Mouse (Mus musculus) cerebellum, adult 11-12 months (tissue): Measurements from ENCODE around the gene Racgap1.

ENCODE experiments used
- DNase-seq: peaks from one replicate; pipeline ENCODE4 v3.0.0; 2022

Gene Racgap1

DNA sequence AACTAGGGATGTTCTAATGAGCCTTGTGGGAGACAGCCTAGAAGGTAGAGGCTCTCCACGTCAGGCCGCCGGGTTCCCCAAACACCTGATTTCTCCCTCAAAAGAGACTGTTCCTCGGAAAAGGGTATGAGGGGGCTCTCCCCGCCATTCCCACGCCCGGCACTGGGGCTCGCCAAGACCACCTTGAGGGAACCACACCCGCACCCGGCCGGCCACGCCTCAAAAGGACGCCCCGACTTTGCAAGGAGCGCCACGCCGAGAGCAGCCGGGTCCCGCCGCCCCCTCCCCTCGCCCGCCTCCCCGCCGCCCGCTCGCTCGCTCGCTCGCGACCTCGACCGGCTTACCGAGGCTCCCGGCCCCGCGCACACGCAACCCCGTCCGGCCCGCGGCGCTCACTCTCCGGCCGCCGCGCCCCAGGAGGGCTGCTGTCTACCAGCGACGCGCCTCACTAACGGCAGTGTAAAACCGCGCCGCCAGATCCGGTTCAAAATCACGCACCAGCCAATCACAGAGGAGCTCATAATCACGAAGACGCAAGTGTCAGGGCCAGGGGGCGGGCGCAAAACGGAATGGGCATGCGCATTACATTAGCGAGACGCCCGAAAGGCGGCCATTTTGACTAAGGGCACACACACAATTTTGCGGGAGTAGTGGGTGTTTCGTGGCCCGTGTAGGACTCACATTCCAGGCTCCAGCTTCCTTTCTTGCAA lies at the start of gene Racgap1:
Gene Racgap1, minus strand, starts transcription at position 494 of the 710 bp plus-strand sequence.
- peak; percentile 95 for DNase-seq

DNA sequence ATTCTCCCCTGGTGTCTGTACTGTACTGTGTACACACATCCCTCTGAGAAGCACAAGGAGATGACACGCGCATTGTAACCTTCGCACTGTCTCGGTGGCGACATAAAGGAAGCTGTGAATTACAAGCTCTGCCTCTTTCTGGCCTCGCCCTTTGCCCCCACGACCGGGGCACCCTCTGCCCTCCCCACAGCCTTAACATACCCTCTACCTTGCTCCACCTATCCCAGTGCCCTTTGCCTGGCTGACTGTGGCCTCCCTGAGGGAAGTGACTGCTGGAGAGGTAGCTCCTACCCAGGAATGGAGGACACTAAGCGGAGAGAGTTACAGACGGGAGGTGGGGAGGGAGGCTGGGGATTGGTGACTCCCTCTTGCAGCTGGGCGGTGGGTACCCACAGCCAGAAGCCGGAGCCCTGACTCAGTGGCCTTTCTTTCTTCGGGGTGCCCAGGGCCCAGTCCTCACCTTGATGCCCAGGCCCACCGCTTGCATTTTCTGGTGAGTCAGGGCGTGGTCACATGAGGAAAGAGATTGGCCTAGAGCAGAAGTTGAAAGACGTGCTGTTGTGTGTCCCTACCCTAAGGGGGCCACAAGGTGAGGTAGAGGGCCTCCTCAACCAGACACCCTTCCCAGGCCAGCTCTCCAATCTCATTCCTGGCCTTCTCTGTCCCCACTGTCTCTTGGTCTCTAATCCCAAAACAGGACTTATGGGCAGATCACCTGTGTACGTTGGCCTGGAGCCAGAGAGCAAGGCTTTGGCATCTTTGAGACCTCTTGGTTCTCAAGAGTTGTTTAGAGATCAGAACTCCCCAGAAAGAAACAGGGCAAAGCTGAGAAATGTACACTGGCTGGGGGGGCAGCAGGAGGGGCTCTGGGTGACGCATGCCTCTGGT lies 49.0 kb upstream of the Racgap1 start:
- DNase-seq, result no peak

GRCm38 (mm10) chr15:99699715-99700114 lies 48.3 kb upstream of the Racgap1 start:
- DNase-seq, result no peak

- DNase-seq, result no peak
These were observed 47.2 kb upstream of the Racgap1 start for GRCm38 (mm10) chr15:99698533-99699085.

- DNase-seq, result no peak
These were observed 45.9 kb upstream of the Racgap1 start for GRCm38 (mm10) chr15:99697309-99697708.

- DNase-seq, result no peak
These were observed 40.5 kb upstream of the Racgap1 start for GRCm38 (mm10) chr15:99691976-99692375.

DNA sequence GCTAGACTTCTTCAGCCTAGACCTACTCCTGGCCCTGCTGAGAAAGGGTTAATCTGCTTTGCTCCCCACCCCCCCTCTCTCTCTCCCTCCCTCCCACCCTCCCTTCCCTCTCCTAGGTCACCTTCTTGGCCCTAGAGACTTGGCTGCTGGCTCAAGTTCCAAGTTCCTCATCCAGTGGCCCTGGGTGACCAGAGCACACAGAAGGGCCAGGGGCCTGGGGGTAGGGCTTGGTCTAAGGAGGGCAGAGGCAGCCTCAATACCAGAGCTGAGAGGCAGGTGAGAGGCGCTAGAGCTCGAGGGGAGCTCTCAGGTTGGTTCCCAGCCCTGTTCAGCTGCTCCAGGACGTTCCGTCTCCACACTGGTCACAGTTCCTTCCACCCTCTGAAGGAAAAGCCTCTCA lies 39.5 kb upstream of the Racgap1 start:
- DNase-seq, result no peak

GRCm38 (mm10) chr15:99688712-99689111 lies 37.3 kb upstream of the Racgap1 start:
- peak; percentile 79 for DNase-seq

- DNase-seq, result no peak
These were observed 32.7 kb upstream of the Racgap1 start for GRCm38 (mm10) chr15:99684156-99684555.

GRCm38 (mm10) chr15:99682880-99683279 lies 31.4 kb upstream of the Racgap1 start:
- DNase-seq, result no peak

- no peak for DNase-seq
These were observed 27.6 kb upstream of the Racgap1 start for GRCm38 (mm10) chr15:99679008-99679407.

GRCm38 (mm10) chr15:99678063-99678800 lies 26.8 kb upstream of the Racgap1 start:
- DNase-seq, result no peak

DNA sequence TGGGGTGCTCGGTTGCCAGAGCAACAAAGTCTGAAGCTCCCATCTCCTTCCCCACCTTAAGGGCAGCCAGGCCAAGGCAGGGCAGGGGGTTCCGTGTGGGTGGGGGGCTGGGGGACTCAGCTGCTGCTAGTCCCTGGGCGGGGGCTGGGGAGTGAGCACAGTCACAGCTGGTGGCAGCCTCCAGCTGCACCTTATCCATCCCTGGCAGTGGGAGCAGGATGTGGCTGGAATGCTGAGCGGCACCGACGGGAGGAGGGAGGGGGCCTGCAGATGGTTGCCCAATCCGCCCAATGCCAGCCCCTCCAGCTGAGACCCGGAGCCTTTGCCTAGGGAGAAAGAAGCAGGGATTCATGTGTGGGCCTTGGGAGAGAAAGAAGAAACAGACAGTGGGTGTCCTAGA lies 25.6 kb upstream of the Racgap1 start:
- no peak for DNase-seq

- DNase-seq, result no peak
These were observed 23.4 kb upstream of the Racgap1 start for GRCm38 (mm10) chr15:99674866-99675265.

GRCm38 (mm10) chr15:99671783-99672182 lies 20.3 kb upstream of the Racgap1 start:
- DNase-seq, result peak; percentile 63

GRCm38 (mm10) chr15:99670964-99671670 lies 19.7 kb upstream of the Racgap1 start:
- DNase-seq, result peak; percentile 60

DNA sequence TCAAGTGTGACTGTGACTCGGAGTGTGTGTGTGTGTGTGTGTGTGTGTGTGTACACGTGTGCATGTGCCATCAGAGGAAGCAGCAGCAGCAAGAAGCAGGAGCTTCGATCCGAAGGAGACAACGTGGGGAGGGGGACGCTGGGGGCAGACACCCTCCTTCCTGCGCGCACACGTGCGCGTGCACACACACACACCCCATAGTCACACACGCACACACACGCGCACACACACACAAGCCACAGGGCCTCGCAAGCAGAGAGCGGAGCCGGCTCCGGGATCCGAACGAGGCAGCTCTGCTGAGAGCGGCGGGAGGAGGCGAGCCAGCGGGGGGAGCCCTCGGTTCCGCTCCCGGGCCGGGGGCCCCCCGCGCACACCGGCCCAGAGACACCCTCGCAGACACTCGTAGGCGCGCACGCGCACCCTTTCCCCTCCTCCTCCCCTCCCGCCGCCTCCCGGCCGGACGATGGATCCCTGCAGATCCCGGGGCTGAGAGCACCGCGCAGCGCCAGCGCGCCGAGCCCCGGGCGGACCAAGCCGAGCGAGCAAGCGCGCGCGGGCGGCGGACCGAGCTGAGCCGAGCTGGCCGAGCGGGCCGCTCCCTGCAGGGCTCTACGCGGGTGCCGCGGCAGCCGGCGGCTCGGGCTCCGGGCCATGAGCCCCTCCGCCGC lies 18.8 kb upstream of the Racgap1 start, which contains the start of gene Asic1:
Gene Asic1, plus strand, starts transcription at position 215 of the 668 bp plus-strand sequence.
- DNase-seq, result peak; percentile 89

- peak; percentile 19 for DNase-seq
These were observed 17.9 kb upstream of the Racgap1 start for GRCm38 (mm10) chr15:99669392-99669791.

GRCm38 (mm10) chr15:99668881-99669280 lies 17.4 kb upstream of the Racgap1 start:
- peak; percentile 83 for DNase-seq

DNA sequence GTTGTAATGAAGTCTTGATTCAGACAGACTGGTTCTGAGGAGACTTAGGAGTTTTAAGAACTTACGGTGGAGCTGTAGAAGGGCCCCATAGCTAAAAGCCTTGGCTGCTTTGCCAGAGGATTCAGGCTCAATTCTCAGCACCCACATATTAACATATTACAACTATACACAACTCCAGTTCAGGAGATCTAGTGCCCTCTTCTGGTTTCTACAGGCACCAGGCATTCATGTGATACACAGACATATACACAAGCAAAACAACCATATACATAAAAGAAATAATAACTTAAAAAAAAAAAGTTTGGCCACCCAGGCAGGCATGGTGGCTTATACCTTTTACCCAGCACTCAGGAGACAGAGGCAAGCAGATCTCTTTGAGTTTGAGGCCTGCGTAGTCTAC lies 16.1 kb upstream of the Racgap1 start:
- no peak for DNase-seq

DNA sequence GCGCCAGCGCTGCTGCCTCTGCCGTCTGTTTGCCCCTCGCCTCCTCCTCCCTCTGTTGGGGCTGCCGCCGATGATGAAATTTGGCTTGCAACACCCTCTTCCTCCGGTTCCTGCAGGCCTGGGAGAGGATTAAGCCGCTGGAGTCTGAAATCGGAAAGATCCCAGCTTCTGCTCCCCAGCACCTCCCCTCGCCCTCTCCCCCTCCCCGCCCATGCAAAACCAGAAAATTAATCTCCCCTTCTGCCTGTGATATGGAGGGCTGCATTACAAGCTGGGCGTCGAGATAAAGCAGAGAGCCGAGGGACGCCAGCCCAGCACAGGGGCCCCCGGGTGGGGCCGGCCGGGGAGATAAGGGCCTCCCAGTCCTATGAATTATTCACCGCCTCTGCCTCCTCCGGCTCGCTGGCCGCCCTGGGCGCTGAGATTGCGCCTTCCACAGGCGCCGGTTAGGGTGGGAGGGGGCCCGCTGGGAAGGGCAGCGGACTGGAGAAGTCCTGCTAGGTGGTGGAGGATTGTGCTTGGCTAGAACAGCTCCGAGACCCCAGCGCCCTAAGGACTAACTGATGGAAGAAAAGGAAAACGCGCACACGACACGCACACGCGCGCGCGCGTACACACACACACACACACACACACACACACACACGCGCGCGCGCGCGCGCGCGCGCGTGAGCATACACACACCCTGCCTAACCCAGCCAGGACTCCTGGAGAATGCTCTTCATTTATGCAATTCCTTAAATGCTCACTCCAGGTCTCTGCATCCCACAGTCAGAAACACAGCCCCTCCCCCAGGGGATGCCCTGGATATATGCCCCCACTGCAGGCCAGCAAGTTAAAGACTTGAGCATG lies 13.4 kb upstream of the Racgap1 start:
- peak; percentile 79 for DNase-seq
